Mouse (Mus musculus): ENCODE data around the gene Cxcr4. TPM values are rescaled to one million over a fixed set of nuclear protein-coding genes. Genes with fewer than 3 reads are reported as not detected.
"Not testable (repeated sequence)": the region's sequence is repeated elsewhere in the genome, so short reads cannot be mapped to it uniquely, and the experiment has no call there.

Gene Cxcr4
- polyA plus RNA-seq, 1 experiment from 2014 or later = 12.3 TPM

- WGBS = 4% methylated on average over 8 of the region's 8 CpGs
- Histone ChIP-seq H3K27ac (replicated peaks; ENCODE audit: low read depth, low read length) (peak overlapping the region; percentile 43), H3K4me1 (ENCODE audit: control insufficient read depth, insufficient read depth, low read length) (peaks cover 14% of the 10 kb centered on the region; the same call in 1 of the 2 replicates), H3K36me3 (ENCODE audit: control insufficient read depth, insufficient read depth, low read length) (no peaks in the 10 kb centered on the region), H3K9ac (replicated peaks; ENCODE audit: low read length) (no peak overlapping the region), H3K4me3 (replicated peaks; ENCODE audit: low read depth, low read length) (no peak overlapping the region), H3K9me3 (ENCODE audit: control insufficient read depth, low read length) (no peaks in the 10 kb centered on the region), H3K4me2 (ENCODE audit: low read length) (peak overlapping the region; percentile 90; the same call in 1 of the 2 replicates), H3K27me3 (ENCODE audit: control insufficient read depth, insufficient read depth, low read length) (no peaks in the 10 kb centered on the region)
- DNase-seq (peak; percentile 71), ATAC-seq (ENCODE audit: low FRiP score, low TSS enrichment) (peak; percentile 71)
Observed at GRCm38 (mm10) chr1:128586162-128586927, 5.7 kb downstream of the Cxcr4 start.

- H3K9ac ChIP-seq (replicated peaks; ENCODE audit: low read length) = no peak overlapping the region
- no peak overlapping the region for H3K4me2 ChIP-seq (ENCODE audit: low read length)
- DNase-seq (peak; percentile 76), ATAC-seq (ENCODE audit: low FRiP score, low TSS enrichment) (peak; percentile 80)
- no peak overlapping the region for H3K4me3 ChIP-seq (replicated peaks; ENCODE audit: low read depth, low read length)
- H3K36me3 ChIP-seq (ENCODE audit: control insufficient read depth, insufficient read depth, low read length) = no peaks in the 10 kb centered on the region
- peak overlapping the region; percentile 43 for H3K27ac ChIP-seq (replicated peaks; ENCODE audit: low read depth, low read length)
- H3K9me3 ChIP-seq (ENCODE audit: control insufficient read depth, low read length) = no peaks in the 10 kb centered on the region
- H3K4me1 ChIP-seq (ENCODE audit: control insufficient read depth, insufficient read depth, low read length) = peaks cover 14% of the 10 kb centered on the region; the same call in 1 of the 2 replicates
- WGBS = 8% methylated on average over 3 of the region's 3 CpGs
- H3K27me3 ChIP-seq (ENCODE audit: control insufficient read depth, insufficient read depth, low read length) = no peaks in the 10 kb centered on the region
Observed at GRCm38 (mm10) chr1:128585396-128586161, 6.5 kb downstream of the Cxcr4 start.

- not testable (repeated sequence) for H3K4me3 ChIP-seq (replicated peaks; ENCODE audit: low read depth, low read length); DNase-seq; H3K36me3 ChIP-seq (ENCODE audit: control insufficient read depth, insufficient read depth, low read length); ATAC-seq (ENCODE audit: low FRiP score, low TSS enrichment); H3K9ac ChIP-seq (replicated peaks; ENCODE audit: low read length); H3K4me2 ChIP-seq (ENCODE audit: low read length); H3K9me3 ChIP-seq (ENCODE audit: control insufficient read depth, low read length); H3K27me3 ChIP-seq (ENCODE audit: control insufficient read depth, insufficient read depth, low read length)
- Histone ChIP-seq H3K27ac (replicated peaks; ENCODE audit: low read depth, low read length) (0 out of 2 replicates have a peak overlapping the region, but pooled peaks have one; percentile 28), H3K4me1 (ENCODE audit: control insufficient read depth, insufficient read depth, low read length) (peaks cover 14% of the 10 kb centered on the region; the same call in 1 of the 2 replicates)
- 100% methylated on average over 1 of the region's 1 CpGs for WGBS
Observed at GRCm38 (mm10) chr1:128584716-128585115, 7.4 kb downstream of the Cxcr4 start.

- H3K4me2 ChIP-seq (ENCODE audit: low read length) = no peak overlapping the region
- H3K9me3 ChIP-seq (ENCODE audit: control insufficient read depth, low read length) = no peaks in the 10 kb centered on the region
- H3K27me3 ChIP-seq (ENCODE audit: control insufficient read depth, insufficient read depth, low read length) = no peaks in the 10 kb centered on the region
- DNase-seq = no peak
- H3K27ac ChIP-seq (replicated peaks; ENCODE audit: low read depth, low read length) = no peak overlapping the region
- peaks cover 8% of the 10 kb centered on the region; the same call in 1 of the 2 replicates for H3K4me1 ChIP-seq (ENCODE audit: control insufficient read depth, insufficient read depth, low read length)
- no peak overlapping the region for H3K4me3 ChIP-seq (replicated peaks; ENCODE audit: low read depth, low read length)
- no peak overlapping the region for H3K9ac ChIP-seq (replicated peaks; ENCODE audit: low read length)
- no peak for ATAC-seq (ENCODE audit: low FRiP score, low TSS enrichment)
- no peaks in the 10 kb centered on the region for H3K36me3 ChIP-seq (ENCODE audit: control insufficient read depth, insufficient read depth, low read length)
- WGBS = 61% methylated on average over 6 of the region's 6 CpGs
Observed at GRCm38 (mm10) chr1:128583279-128583872, 8.7 kb downstream of the Cxcr4 start.

- no peaks in the 10 kb centered on the region for H3K27me3 ChIP-seq (ENCODE audit: control insufficient read depth, insufficient read depth, low read length)
- WGBS = 87% methylated on average over 3 of the region's 3 CpGs
Observed at GRCm38 (mm10) chr1:128580321-128580720, 11.8 kb downstream of the Cxcr4 start.

GRCm38 (mm10) chr1:128578454-128578853 lies 13.6 kb downstream of the Cxcr4 start:
- H3K9ac ChIP-seq (replicated peaks; ENCODE audit: low read length) = no peak overlapping the region
- no peaks in the 10 kb centered on the region for H3K36me3 ChIP-seq (ENCODE audit: control insufficient read depth, insufficient read depth, low read length)
- H3K4me3 ChIP-seq (replicated peaks; ENCODE audit: low read depth, low read length) = no peak overlapping the region
- no peak overlapping the region for H3K27ac ChIP-seq (replicated peaks; ENCODE audit: low read depth, low read length)
- DNase-seq (peak; percentile 53), ATAC-seq (ENCODE audit: low FRiP score, low TSS enrichment) (no peak)
- 16% methylated on average over 2 of the region's 2 CpGs for WGBS
- no peak overlapping the region for H3K4me2 ChIP-seq (ENCODE audit: low read length)
- H3K27me3 ChIP-seq (ENCODE audit: control insufficient read depth, insufficient read depth, low read length) = no peaks in the 10 kb centered on the region
- 0 out of 2 replicates have a peak, but pooled peaks cover 1% of the 10 kb centered on the region for H3K4me1 ChIP-seq (ENCODE audit: control insufficient read depth, insufficient read depth, low read length)
- H3K9me3 ChIP-seq (ENCODE audit: control insufficient read depth, low read length) = no peaks in the 10 kb centered on the region

More at GRCm38 (mm10) chr1:128580321-128580720, 11.8 kb downstream of the Cxcr4 start:
- Histone ChIP-seq H3K27ac (replicated peaks; ENCODE audit: low read depth, low read length) (no peak overlapping the region), H3K4me2 (ENCODE audit: low read length) (no peak overlapping the region), H3K9ac (replicated peaks; ENCODE audit: low read length) (no peak overlapping the region), H3K36me3 (ENCODE audit: control insufficient read depth, insufficient read depth, low read length) (no peaks in the 10 kb centered on the region), H3K4me1 (ENCODE audit: control insufficient read depth, insufficient read depth, low read length) (peaks cover 6% of the 10 kb centered on the region; the same call in 1 of the 2 replicates), H3K4me3 (replicated peaks; ENCODE audit: low read depth, low read length) (no peak overlapping the region), H3K9me3 (ENCODE audit: control insufficient read depth, low read length) (no peaks in the 10 kb centered on the region)
- ATAC-seq (ENCODE audit: low FRiP score, low TSS enrichment) (no peak), DNase-seq (no peak)

- ATAC-seq (ENCODE audit: low FRiP score, low TSS enrichment) (no peak), DNase-seq (no peak)
- Histone ChIP-seq H3K9me3 (ENCODE audit: control insufficient read depth, low read length) (no peaks in the 10 kb centered on the region), H3K4me1 (ENCODE audit: control insufficient read depth, insufficient read depth, low read length) (no peaks in the 10 kb centered on the region), H3K4me2 (ENCODE audit: low read length) (no peak overlapping the region), H3K4me3 (replicated peaks; ENCODE audit: low read depth, low read length) (no peak overlapping the region), H3K36me3 (ENCODE audit: control insufficient read depth, insufficient read depth, low read length) (no peaks in the 10 kb centered on the region), H3K9ac (replicated peaks; ENCODE audit: low read length) (no peak overlapping the region), H3K27ac (replicated peaks; ENCODE audit: low read depth, low read length) (no peak overlapping the region), H3K27me3 (ENCODE audit: control insufficient read depth, insufficient read depth, low read length) (no peaks in the 10 kb centered on the region)
- 71% methylated on average over 4 of the region's 4 CpGs for WGBS
Observed at GRCm38 (mm10) chr1:128575096-128575495, 17.0 kb downstream of the Cxcr4 start.

GRCm38 (mm10) chr1:128571033-128571432 lies 21.1 kb downstream of the Cxcr4 start:
- no peak for ATAC-seq (ENCODE audit: low FRiP score, low TSS enrichment)
- H3K4me2 ChIP-seq (ENCODE audit: low read length) = no peak overlapping the region
- no peaks in the 10 kb centered on the region for H3K36me3 ChIP-seq (ENCODE audit: control insufficient read depth, insufficient read depth, low read length)
- no peak overlapping the region for H3K9ac ChIP-seq (replicated peaks; ENCODE audit: low read length)
- no peak overlapping the region for H3K4me3 ChIP-seq (replicated peaks; ENCODE audit: low read depth, low read length)
- H3K27me3 ChIP-seq (ENCODE audit: control insufficient read depth, insufficient read depth, low read length) = no peaks in the 10 kb centered on the region
- DNase-seq = no peak
- peaks cover 5% of the 10 kb centered on the region; the same call in 1 of the 2 replicates for H3K4me1 ChIP-seq (ENCODE audit: control insufficient read depth, insufficient read depth, low read length)
- 88% methylated on average over 3 of the region's 3 CpGs for WGBS
- H3K9me3 ChIP-seq (ENCODE audit: control insufficient read depth, low read length) = no peaks in the 10 kb centered on the region
- no peak overlapping the region for H3K27ac ChIP-seq (replicated peaks; ENCODE audit: low read depth, low read length)

All from midbrain, embryonic 14.5 days (tissue).